Mouse (Mus musculus) forebrain, embryonic 16.5 days (tissue): Measurements from ENCODE around the gene Abcc8. TPM values are rescaled to one million over a fixed set of nuclear protein-coding genes. Genes with fewer than 3 reads are reported as not detected.

ENCODE experiments used
- ATAC-seq: fragments of 200-750 bp; cut with Nextera tagmentation; 2 replicates; pipeline ENCODE4 v1.8.0; 2017; ENCODE audit warnings: mild to moderate bottlenecking, moderate library complexity
- H3K27ac ChIP-seq: fragments of 300-500 bp; sonication (generic); 2 replicates; pipeline ENCODE4 v1.5.1; 2014; ENCODE audit warnings: low read length, control low read depth
- H3K27me3 ChIP-seq: fragments of 300-500 bp; sonication (generic); replicated peaks from 2 replicates; pipeline ENCODE4 v1.6.1; 2014; ENCODE audit warnings: low read length; ENCODE audit not compliant: control insufficient read depth, insufficient read depth
- H3K36me3 ChIP-seq: fragments of 300-500 bp; sonication (generic); 2 replicates; pipeline ENCODE4 v1.6.1; 2014; ENCODE audit not compliant: control insufficient read depth, insufficient read depth
- H3K4me1 ChIP-seq: fragments of 300-500 bp; sonication (generic); replicated peaks from 2 replicates; pipeline ENCODE4 v1.6.1; 2014; ENCODE audit warnings: low read length; ENCODE audit not compliant: control insufficient read depth, insufficient read depth
- H3K4me2 ChIP-seq: fragments of 300-500 bp; sonication (generic); 2 replicates; pipeline ENCODE4 v1.6.1; 2014; ENCODE audit warnings: mild to moderate bottlenecking, low read length, control low read depth
- H3K4me3 ChIP-seq: fragments of 300-500 bp; sonication (generic); replicated peaks from 2 replicates; pipeline ENCODE4 v1.5.1; 2014; ENCODE audit warnings: mild to moderate bottlenecking, low read length, control low read depth
- H3K9ac ChIP-seq: fragments of 300-500 bp; sonication (generic); replicated peaks from 2 replicates; pipeline ENCODE4 v1.6.1; 2014; ENCODE audit warnings: low read depth, low read length, control low read depth
- H3K9me3 ChIP-seq: fragments of 300-500 bp; sonication (generic); 2 replicates; pipeline ENCODE4 v1.6.1; 2016; ENCODE audit warnings: low read length; ENCODE audit not compliant: control insufficient read depth
- WGBS: fragments of 180-500 bp; shearing (Covaris S2); extraction: QIAGEN DNeasy Blood & Tissue Kit; methylation state at CpG from one replicate; pipeline ENCODE4 v1.1.7; 2014; 5-methylcytosine and 5-hydroxymethylcytosine counted together
- polyA plus RNA-seq: library from polyadenylated mRNA; unstranded; fragments of >200 nt; fragmentation: Nextera tagmentation; extraction: Ambion mirVana; gene quantifications from 2 replicates; pipeline ENCODE4 v1.2.1, GENCODE M21; 2015

The Abcc8 gene
- polyA plus RNA-seq, 1 experiment from 2014 or later: 34.3 TPM

- Histone ChIP-seq H3K4me1 (peaks cover 14% of the 10 kb centered on the region), H3K27me3 (no peaks in the 10 kb centered on the region), H3K4me2 (no peak overlapping the region), H3K36me3 (peaks cover 2% of the 10 kb centered on the region; the same call in 1 of the 2 replicates), H3K9me3 (no peaks in the 10 kb centered on the region), H3K9ac (no peak overlapping the region), H3K4me3 (no peak overlapping the region), H3K27ac (peak overlapping the region; percentile 30; the same call in 1 of the 2 replicates)
- ATAC-seq: peak; percentile 66
- 54% methylated on average over 6 of the region's 6 CpGs for WGBS
Measured at GRCm38 (mm10) chr7:46124460-46124859, 55.4 kb downstream of the Abcc8 start.

GRCm38 (mm10) chr7:46122964-46123363 is 56.9 kb downstream of the Abcc8 start:
- Histone ChIP-seq H3K9me3 (no peaks in the 10 kb centered on the region), H3K36me3 (peaks cover 2% of the 10 kb centered on the region; the same call in 1 of the 2 replicates), H3K9ac (no peak overlapping the region), H3K27me3 (no peaks in the 10 kb centered on the region), H3K4me2 (no peak overlapping the region), H3K4me3 (no peak overlapping the region), H3K27ac (no peak overlapping the region), H3K4me1 (peaks cover 14% of the 10 kb centered on the region)
- no peak for ATAC-seq
- WGBS: 71% methylated on average over 4 of the region's 4 CpGs

- H3K4me3 ChIP-seq: no peak overlapping the region
- H3K9me3 ChIP-seq: no peaks in the 10 kb centered on the region
- H3K4me1 ChIP-seq: peaks cover 5% of the 10 kb centered on the region
- H3K27ac ChIP-seq: no peak overlapping the region
- peaks cover under 1% of the 10 kb centered on the region; the same call in 1 of the 2 replicates for H3K36me3 ChIP-seq
- ATAC-seq: no peak
- 95% methylated on average over 16 of the region's 16 CpGs for WGBS
- H3K4me2 ChIP-seq: no peak overlapping the region
- H3K9ac ChIP-seq: no peak overlapping the region
- no peaks in the 10 kb centered on the region for H3K27me3 ChIP-seq
Measured at GRCm38 (mm10) chr7:46117035-46117434, 62.8 kb downstream of the Abcc8 start.

GRCm38 (mm10) chr7:46116118-46116581 is 63.7 kb downstream of the Abcc8 start:
- ATAC-seq: no peak
- H3K27ac ChIP-seq: no peak overlapping the region
- 45% methylated on average over 10 of the region's 10 CpGs for WGBS

GRCm38 (mm10) chr7:46113435-46113834 is 66.4 kb downstream of the Abcc8 start:
- Histone ChIP-seq H3K27ac (no peak overlapping the region), H3K4me1 (peaks cover 5% of the 10 kb centered on the region), H3K4me2 (no peak overlapping the region), H3K36me3 (no peaks in the 10 kb centered on the region), H3K27me3 (no peaks in the 10 kb centered on the region), H3K4me3 (no peak overlapping the region), H3K9ac (no peak overlapping the region), H3K9me3 (no peaks in the 10 kb centered on the region)
- no peak for ATAC-seq
- WGBS: 55% methylated on average over 3 of the region's 3 CpGs

More at GRCm38 (mm10) chr7:46116118-46116581, 63.7 kb downstream of the Abcc8 start:
- H3K9ac ChIP-seq: no peak overlapping the region
- no peaks in the 10 kb centered on the region for H3K36me3 ChIP-seq
- H3K9me3 ChIP-seq: no peaks in the 10 kb centered on the region
- H3K4me1 ChIP-seq: peaks cover 5% of the 10 kb centered on the region
- no peaks in the 10 kb centered on the region for H3K27me3 ChIP-seq
- no peak overlapping the region for H3K4me2 ChIP-seq
- no peak overlapping the region for H3K4me3 ChIP-seq

- ATAC-seq: no peak
- Histone ChIP-seq H3K36me3 (no peaks in the 10 kb centered on the region), H3K27me3 (no peaks in the 10 kb centered on the region), H3K4me3 (no peak overlapping the region), H3K4me2 (no peak overlapping the region), H3K9ac (no peak overlapping the region), H3K9me3 (no peaks in the 10 kb centered on the region), H3K4me1 (peaks cover 5% of the 10 kb centered on the region), H3K27ac (no peak overlapping the region)
- WGBS: 83% methylated on average over 6 of the region's 6 CpGs
Measured at GRCm38 (mm10) chr7:46111938-46112337, 67.9 kb downstream of the Abcc8 start.

- WGBS: 88% methylated on average over 15 of the region's 15 CpGs
- Histone ChIP-seq H3K9me3 (no peaks in the 10 kb centered on the region), H3K4me3 (no peak overlapping the region), H3K4me1 (peaks cover 5% of the 10 kb centered on the region), H3K4me2 (no peak overlapping the region), H3K27me3 (no peaks in the 10 kb centered on the region), H3K27ac (no peak overlapping the region), H3K9ac (no peak overlapping the region), H3K36me3 (no peaks in the 10 kb centered on the region)
- no peak for ATAC-seq
Measured at GRCm38 (mm10) chr7:46111212-46111817, 68.5 kb downstream of the Abcc8 start.

GRCm38 (mm10) chr7:46110079-46110478 is 69.8 kb downstream of the Abcc8 start:
- no peak for ATAC-seq
- H3K4me3 ChIP-seq: no peak overlapping the region
- no peaks in the 10 kb centered on the region for H3K9me3 ChIP-seq
- H3K4me1 ChIP-seq: peaks cover 9% of the 10 kb centered on the region
- WGBS: 82% methylated on average over 3 of the region's 3 CpGs
- H3K27me3 ChIP-seq: no peaks in the 10 kb centered on the region
- H3K9ac ChIP-seq: no peak overlapping the region
- no peak overlapping the region for H3K4me2 ChIP-seq
- H3K27ac ChIP-seq: no peak overlapping the region
- H3K36me3 ChIP-seq: no peaks in the 10 kb centered on the region

- Histone ChIP-seq H3K27ac (no peak overlapping the region), H3K4me2 (no peak overlapping the region), H3K27me3 (no peaks in the 10 kb centered on the region), H3K9ac (no peak overlapping the region), H3K4me3 (no peak overlapping the region), H3K4me1 (peaks cover 35% of the 10 kb centered on the region), H3K36me3 (no peaks in the 10 kb centered on the region), H3K9me3 (no peaks in the 10 kb centered on the region)
- WGBS: 87% methylated on average over 7 of the region's 7 CpGs
- no peak for ATAC-seq
Measured at GRCm38 (mm10) chr7:46105484-46105883, 74.3 kb downstream of the Abcc8 start.
